Mouse (Mus musculus) liver, embryonic 14.5 days (tissue): ENCODE results near the gene Olfr1076. TPM values are rescaled to one million over a fixed set of nuclear protein-coding genes. Genes with fewer than 3 reads are reported as not detected.
"Not testable (repeated sequence)": the region's sequence is repeated elsewhere in the genome, so short reads cannot be mapped to it uniquely, and the experiment has no call there.

Experiments
- ATAC-seq: fragments of 200-750 bp; cut with Nextera tagmentation; 2 replicates; pipeline ENCODE4 v1.8.0; 2017; ENCODE audit warnings: moderate number of reproducible peaks, mild to moderate bottlenecking, moderate library complexity; ENCODE audit not compliant: insufficient read depth
- DNase-seq, 3 experiments: peaks; one replicate each; pipeline ENCODE4 v3.0.0-alpha.2; 2012 to 2013; ENCODE audit warnings: low read depth in 3 of 3, low spot score in 3 of 3
- H3K27ac ChIP-seq: fragments of 300-500 bp; sonication (generic); 2 replicates; pipeline ENCODE4 v1.5.1; 2014; ENCODE audit warnings: moderate library complexity, mild to moderate bottlenecking, control low read depth, inconsistent platforms
- H3K27me3 ChIP-seq: fragments of 300-500 bp; sonication (generic); 2 replicates; pipeline ENCODE4 v1.6.1; 2014; ENCODE audit warnings: mild to moderate bottlenecking, low read length, moderate library complexity; ENCODE audit not compliant: control insufficient read depth, insufficient read depth
- H3K36me3 ChIP-seq: fragments of 300-500 bp; sonication (generic); replicated peaks from 2 replicates; pipeline ENCODE4 v1.6.1; 2014; ENCODE audit warnings: low read depth; ENCODE audit not compliant: control insufficient read depth, insufficient read depth
- H3K4me1 ChIP-seq, 2 experiments: fragments of 200-500 bp in 1 of 2; fragments of 300-500 bp in 1 of 2; sonication (generic) in 1 of 2; replicated peaks; 2 replicates each; pipeline ENCODE4 v1.6.1; 2012 to 2014; ENCODE audit warnings: antibody characterized with exemption in 1 of 2, inconsistent platforms in 1 of 2, low read length in 1 of 2; ENCODE audit not compliant: control insufficient read depth in 2 of 2, insufficient read depth in 2 of 2
- H3K4me2 ChIP-seq: fragments of 300-500 bp; sonication (generic); 2 replicates; pipeline ENCODE4 v1.6.1; 2014; ENCODE audit warnings: low read depth, mild to moderate bottlenecking, control low read depth, moderate library complexity
- H3K4me3 ChIP-seq, 2 experiments: fragments of 200-500 bp in 1 of 2; fragments of 300-500 bp in 1 of 2; sonication (generic) in 1 of 2; 2 replicates each; pipeline ENCODE4 v1.5.1; 2012 to 2014; ENCODE audit warnings: low read depth in 2 of 2, low read length in 2 of 2, mild to moderate bottlenecking in 2 of 2, control low read depth in 1 of 2, inconsistent platforms in 1 of 2, moderate library complexity in 1 of 2; ENCODE audit not compliant: insufficient read depth in 1 of 2
- H3K9ac ChIP-seq: fragments of 300-500 bp; sonication (generic); replicated peaks from 2 replicates; pipeline ENCODE4 v1.6.1; 2014; ENCODE audit warnings: mild to moderate bottlenecking, control low read depth, moderate library complexity
- H3K9me3 ChIP-seq: fragments of 300-500 bp; sonication (generic); 2 replicates; pipeline ENCODE4 v1.6.1; 2016; ENCODE audit warnings: low read length, mixed read lengths; ENCODE audit not compliant: control insufficient read depth
- CTCF ChIP-seq: IDR thresholded peaks from 2 replicates; pipeline ENCODE4 v1.5.1; 2016; ENCODE audit warnings: antibody characterized with exemption, low read depth, control low read depth
- EP300 ChIP-seq: IDR thresholded peaks from 2 replicates; pipeline ENCODE4 v1.6.1; 2016; ENCODE audit warnings: antibody characterized with exemption, low read depth
- WGBS: fragments of 180-500 bp; shearing (Covaris S2); extraction: QIAGEN DNeasy Blood & Tissue Kit; methylation state at CpG from one replicate; pipeline ENCODE4 v1.1.7; 2014; ENCODE audit not compliant: insufficient replicate concordance; 5-methylcytosine and 5-hydroxymethylcytosine counted together
- polyA plus RNA-seq, 2 experiments: library from polyadenylated mRNA; depleted of rRNA in 1 of 2; stranded (reverse) in 1 of 2; unstranded in 1 of 2; fragments of >200 nt; fragmentation: Nextera tagmentation in 1 of 2; extraction: Ambion mirVana in 1 of 2; gene quantifications; 2 replicates each; pipeline versions ENCODE4 v1.2.1 to v1.2.3; 2012 to 2014

The Olfr1076 gene
- polyA plus RNA-seq, 2 experiments: not detected

DNA sequence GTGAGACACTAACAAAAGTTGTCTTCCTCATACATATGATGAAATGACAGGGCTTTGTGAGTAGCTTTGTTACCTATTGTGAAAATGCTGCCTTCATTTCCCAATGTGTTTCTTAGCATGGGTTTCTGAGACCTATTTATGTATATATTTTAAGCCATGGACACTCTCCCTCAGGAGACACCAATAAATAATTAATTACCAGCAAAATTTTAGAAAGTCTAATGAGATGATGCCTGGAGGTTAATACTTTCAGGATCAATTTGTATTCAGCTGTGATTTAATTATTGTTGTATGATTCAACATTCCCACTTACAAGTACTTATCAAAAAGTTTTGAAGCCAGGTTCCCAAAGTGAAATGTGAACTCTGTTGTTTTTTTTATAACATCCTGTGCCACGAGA lies 34.1 kb downstream of the Olfr1076 start, which contains the start of gene Olfr1079:
TSS of gene Olfr1079 (minus strand) at position 101 of the 400 bp plus-strand sequence.
- TF ChIP-seq EP300: no peak
- no peak for TF ChIP-seq CTCF
- no peaks in the 10 kb centered on the region for H3K27me3 ChIP-seq
- no peak within 1 kb of the TSS for H3K27ac ChIP-seq
- H3K36me3 ChIP-seq: no peaks in the 10 kb centered on the region
- H3K4me1 ChIP-seq: no peaks in the 10 kb centered on the region
- H3K4me3 ChIP-seq: no peak within 1 kb of the TSS
- DNase-seq (no peak), ATAC-seq (no peak)
- H3K9me3 ChIP-seq: no peaks in the 10 kb centered on the region
- no peak within 1 kb of the TSS for H3K4me2 ChIP-seq
- no peak within 1 kb of the TSS for H3K9ac ChIP-seq
- WGBS: 33% methylated on average over 1 of the region's 1 CpGs

- H3K36me3 ChIP-seq, H3K4me3 ChIP-seq, H3K27me3 ChIP-seq, H3K4me1 ChIP-seq, H3K4me2 ChIP-seq, DNase-seq, ATAC-seq, H3K9ac ChIP-seq, H3K27ac ChIP-seq, H3K9me3 ChIP-seq: not testable (repeated sequence)
Observed at GRCm38 (mm10) chr2:86558135-86558534, 49.9 kb downstream of the Olfr1076 start, which contains the start of gene Olfr1080. Gene Olfr1080 (minus strand): TSS chr2:86558235.

Other genes with a start within 250 kb of the Olfr1076 start
- gene Olfr1051, start 229.4 kb upstream of the Olfr1076 start, polyA plus RNA-seq (2012; rRNA removed): not detected in 2 replicates
- gene Olfr1051, start 229.4 kb upstream of the Olfr1076 start, polyA plus RNA-seq (2014; fragmentation: Nextera tagmentation; extraction: Ambion mirVana): not detected in 2 replicates
- not detected in 2 replicates for gene Olfr1052, start 216.0 kb upstream of the Olfr1076 start, polyA plus RNA-seq (2012; rRNA removed)
- gene Olfr1052, start 216.0 kb upstream of the Olfr1076 start, polyA plus RNA-seq (2014; fragmentation: Nextera tagmentation; extraction: Ambion mirVana): not detected in 2 replicates
- gene Olfr1053, start 193.2 kb upstream of the Olfr1076 start, polyA plus RNA-seq (2012; rRNA removed): not detected in 2 replicates
- gene Olfr1053, start 193.2 kb upstream of the Olfr1076 start, polyA plus RNA-seq (2014; fragmentation: Nextera tagmentation; extraction: Ambion mirVana): not detected in 2 replicates
- not detected in 2 replicates for gene Olfr1054, start 173.0 kb upstream of the Olfr1076 start, polyA plus RNA-seq (2012; rRNA removed)
- gene Olfr1054, start 173.0 kb upstream of the Olfr1076 start, polyA plus RNA-seq (2014; fragmentation: Nextera tagmentation; extraction: Ambion mirVana): not detected in 2 replicates
- not detected in 2 replicates for gene Olfr1055, start 158.2 kb upstream of the Olfr1076 start, polyA plus RNA-seq (2012; rRNA removed)
- not detected in 2 replicates for gene Olfr1055, start 158.2 kb upstream of the Olfr1076 start, polyA plus RNA-seq (2014; fragmentation: Nextera tagmentation; extraction: Ambion mirVana)
- not detected in 2 replicates for gene Olfr1056, start 146.0 kb upstream of the Olfr1076 start, polyA plus RNA-seq (2012; rRNA removed)
- not detected in 2 replicates for gene Olfr1056, start 146.0 kb upstream of the Olfr1076 start, polyA plus RNA-seq (2014; fragmentation: Nextera tagmentation; extraction: Ambion mirVana)
- not detected in 2 replicates for gene Olfr1057, start 130.1 kb upstream of the Olfr1076 start, polyA plus RNA-seq (2012; rRNA removed)
- gene Olfr1057, start 130.1 kb upstream of the Olfr1076 start, polyA plus RNA-seq (2014; fragmentation: Nextera tagmentation; extraction: Ambion mirVana): not detected in 2 replicates
- not detected in 2 replicates for gene Olfr1058, start 119.9 kb upstream of the Olfr1076 start, polyA plus RNA-seq (2012; rRNA removed)
- gene Olfr1058, start 119.9 kb upstream of the Olfr1076 start, polyA plus RNA-seq (2014; fragmentation: Nextera tagmentation; extraction: Ambion mirVana): not detected in 2 replicates
- gene Olfr1061, start 94.4 kb upstream of the Olfr1076 start, polyA plus RNA-seq (2012; rRNA removed): not detected in 2 replicates
- not detected in 2 replicates for gene Olfr1061, start 94.4 kb upstream of the Olfr1076 start, polyA plus RNA-seq (2014; fragmentation: Nextera tagmentation; extraction: Ambion mirVana)
- gene Olfr1062, start 81.7 kb upstream of the Olfr1076 start, polyA plus RNA-seq (2012; rRNA removed): not detected in 2 replicates
- gene Olfr1062, start 81.7 kb upstream of the Olfr1076 start, polyA plus RNA-seq (2014; fragmentation: Nextera tagmentation; extraction: Ambion mirVana): not detected in 2 replicates
- not detected in 2 replicates for gene Olfr1065, start 57.9 kb upstream of the Olfr1076 start, polyA plus RNA-seq (2012; rRNA removed)
- gene Olfr1065, start 57.9 kb upstream of the Olfr1076 start, polyA plus RNA-seq (2014; fragmentation: Nextera tagmentation; extraction: Ambion mirVana): not detected in 2 replicates
- not detected in 2 replicates for gene Olfr1066, start 52.2 kb upstream of the Olfr1076 start, polyA plus RNA-seq (2012; rRNA removed)
- gene Olfr1066, start 52.2 kb upstream of the Olfr1076 start, polyA plus RNA-seq (2014; fragmentation: Nextera tagmentation; extraction: Ambion mirVana): not detected in 2 replicates
- not detected in 2 replicates for gene Olfr228, start 21.1 kb upstream of the Olfr1076 start, polyA plus RNA-seq (2012; rRNA removed)
- not detected in 2 replicates for gene Olfr228, start 21.1 kb upstream of the Olfr1076 start, polyA plus RNA-seq (2014; fragmentation: Nextera tagmentation; extraction: Ambion mirVana)
- gene Olfr1079, start 34.0 kb downstream of the Olfr1076 start, polyA plus RNA-seq (2012; rRNA removed): not detected in 2 replicates
- gene Olfr1079, start 34.0 kb downstream of the Olfr1076 start, polyA plus RNA-seq (2014; fragmentation: Nextera tagmentation; extraction: Ambion mirVana): not detected in 2 replicates
- not detected in 2 replicates for gene Olfr1080, start 49.8 kb downstream of the Olfr1076 start, polyA plus RNA-seq (2012; rRNA removed)
- not detected in 2 replicates for gene Olfr1080, start 49.8 kb downstream of the Olfr1076 start, polyA plus RNA-seq (2014; fragmentation: Nextera tagmentation; extraction: Ambion mirVana)
- gene Olfr1082, start 90.5 kb downstream of the Olfr1076 start, polyA plus RNA-seq (2012; rRNA removed): not detected in 2 replicates
- gene Olfr1082, start 90.5 kb downstream of the Olfr1076 start, polyA plus RNA-seq (2014; fragmentation: Nextera tagmentation; extraction: Ambion mirVana): not detected in 2 replicates
- not detected in 2 replicates for gene Olfr1084, start 131.3 kb downstream of the Olfr1076 start, polyA plus RNA-seq (2012; rRNA removed)
- gene Olfr1084, start 131.3 kb downstream of the Olfr1076 start, polyA plus RNA-seq (2014; fragmentation: Nextera tagmentation; extraction: Ambion mirVana): not detected in 2 replicates
- not detected in 2 replicates for gene Olfr1085, start 153.6 kb downstream of the Olfr1076 start, polyA plus RNA-seq (2012; rRNA removed)
- not detected in 2 replicates for gene Olfr1085, start 153.6 kb downstream of the Olfr1076 start, polyA plus RNA-seq (2014; fragmentation: Nextera tagmentation; extraction: Ambion mirVana)
- not detected in 2 replicates for gene Olfr1086, start 171.6 kb downstream of the Olfr1076 start, polyA plus RNA-seq (2012; rRNA removed)
- not detected in 2 replicates for gene Olfr1086, start 171.6 kb downstream of the Olfr1076 start, polyA plus RNA-seq (2014; fragmentation: Nextera tagmentation; extraction: Ambion mirVana)
- gene Olfr1087, start 189.9 kb downstream of the Olfr1076 start, polyA plus RNA-seq (2012; rRNA removed): not detected in 2 replicates
- gene Olfr1087, start 189.9 kb downstream of the Olfr1076 start, polyA plus RNA-seq (2014; fragmentation: Nextera tagmentation; extraction: Ambion mirVana): not detected in 2 replicates
- not detected in 2 replicates for gene Olfr1089, start 225.2 kb downstream of the Olfr1076 start, polyA plus RNA-seq (2012; rRNA removed)
- not detected in 2 replicates for gene Olfr1089, start 225.2 kb downstream of the Olfr1076 start, polyA plus RNA-seq (2014; fragmentation: Nextera tagmentation; extraction: Ambion mirVana)